Mouse (Mus musculus) thymus, postnatal 36 days (tissue): ENCODE measurements around the gene Yap1.
"Not testable (repeated sequence)": the region's sequence is repeated elsewhere in the genome, so short reads cannot be mapped to it uniquely, and the experiment has no call there.

Experiments used
- DNase-seq, 2 experiments: peaks; one replicate each; pipeline ENCODE4 v3.0.0; 2022; ENCODE audit warnings: mixed read lengths in 2 of 2

The Yap1 gene

DNA sequence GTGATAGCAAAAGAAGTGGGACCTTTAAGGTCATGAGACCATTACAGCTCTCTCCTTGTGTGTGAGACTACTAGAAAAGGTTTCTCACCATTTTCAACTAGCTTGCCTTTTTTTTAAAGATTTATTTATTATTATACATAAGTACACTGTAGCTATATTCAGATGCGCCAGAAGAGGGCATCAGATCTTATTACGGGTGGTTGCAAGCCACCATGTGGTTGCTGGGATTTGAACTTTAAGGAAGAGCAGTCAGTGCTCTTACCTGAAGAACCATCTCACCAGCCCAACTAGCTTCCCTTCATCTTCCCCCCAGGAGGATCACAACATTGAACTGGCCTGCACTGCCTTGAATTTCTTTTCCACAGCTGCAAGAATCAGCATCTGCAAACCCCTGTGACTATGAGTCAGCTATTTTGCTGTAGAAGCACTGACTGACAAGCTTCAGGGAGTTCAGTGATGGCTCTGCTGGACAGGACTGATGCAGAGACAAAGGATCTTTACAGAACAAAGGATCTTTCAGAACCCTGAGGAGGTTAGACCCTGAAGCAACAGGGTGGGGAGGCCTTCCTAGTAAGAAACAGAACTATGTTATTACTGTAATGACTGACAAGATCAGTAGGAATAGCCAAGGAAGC lies 96.9 kb downstream of the Yap1 start:
- no peak for DNase-seq

DNA sequence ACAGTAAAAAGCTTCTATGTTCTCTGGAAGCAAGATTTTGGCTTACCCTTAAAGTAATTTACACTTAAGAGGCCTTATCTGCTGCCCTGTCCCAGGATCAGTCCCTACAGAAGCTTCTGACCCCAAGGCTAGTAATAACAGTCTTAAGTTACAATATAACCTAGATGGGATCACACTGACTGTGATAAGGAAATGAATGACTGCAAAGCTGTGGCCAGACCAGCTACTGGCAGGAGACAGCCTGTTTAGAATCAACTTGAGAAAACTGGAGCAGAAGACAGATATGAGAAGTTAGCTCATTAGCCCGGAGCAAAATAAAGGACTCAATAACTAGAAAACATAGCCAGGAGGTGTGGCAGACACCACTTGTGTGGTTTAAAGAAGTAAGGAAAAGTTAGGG lies 97.8 kb downstream of the Yap1 start:
- DNase-seq = no peak

DNA sequence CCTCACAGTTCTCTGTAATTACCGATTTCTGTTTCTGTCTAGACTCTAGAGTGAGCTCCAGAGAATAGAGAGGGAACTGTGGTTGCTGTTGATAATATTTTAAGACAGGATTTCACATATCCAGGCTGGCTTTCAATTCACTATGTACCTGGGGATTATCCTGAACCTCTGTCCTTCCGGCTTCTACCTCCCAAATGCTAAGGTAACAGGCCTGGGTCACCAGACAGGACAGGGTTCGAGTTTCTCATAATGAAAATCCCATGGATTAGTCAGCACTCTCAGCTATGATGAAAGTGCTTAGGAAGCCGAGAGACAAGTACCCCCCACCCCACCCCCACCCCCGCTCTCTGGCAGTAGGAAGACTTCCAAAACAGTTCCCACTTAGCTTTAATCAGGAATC lies 100.6 kb downstream of the Yap1 start:
- no peak for DNase-seq

DNA sequence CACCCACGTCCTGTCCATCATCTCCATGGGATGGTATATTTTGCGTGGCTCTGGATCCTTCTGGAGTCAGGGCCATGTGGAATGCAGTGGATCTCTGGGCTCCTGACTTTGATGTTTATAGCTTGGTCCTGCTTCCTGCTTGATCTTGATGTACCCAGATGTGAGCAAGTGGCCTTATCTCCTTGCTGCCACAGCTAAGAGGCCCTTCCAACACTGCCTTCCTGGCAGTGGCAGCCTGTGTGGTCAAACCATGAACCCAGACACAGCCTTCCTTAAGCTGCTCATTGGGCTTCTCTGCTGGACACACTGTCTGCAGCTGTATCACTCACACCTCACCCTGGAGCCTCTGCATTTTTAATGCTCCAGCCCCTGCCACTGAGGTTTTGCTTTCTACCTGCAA lies 101.1 kb downstream of the Yap1 start:
- DNase-seq = no peak

DNA sequence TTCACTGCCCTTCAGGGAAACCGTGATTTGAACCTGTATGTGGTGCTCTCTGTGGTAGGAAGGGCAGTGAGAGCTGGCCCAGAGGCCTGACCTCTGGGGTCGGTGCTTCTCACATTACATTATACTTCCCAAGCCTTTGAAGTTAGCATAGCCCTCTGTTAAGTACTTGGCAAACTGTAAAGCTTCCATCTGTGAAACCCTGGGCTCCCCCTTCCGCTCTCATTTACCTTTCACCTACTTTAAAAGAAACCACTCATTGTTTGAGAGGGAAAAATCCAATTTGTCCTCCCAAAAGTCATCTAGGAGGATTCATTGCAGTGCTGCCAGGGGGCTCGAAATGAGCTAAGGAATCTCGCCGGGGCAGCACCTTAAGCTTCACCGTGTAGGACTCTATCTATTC lies 102.1 kb downstream of the Yap1 start:
- DNase-seq = no peak

DNA sequence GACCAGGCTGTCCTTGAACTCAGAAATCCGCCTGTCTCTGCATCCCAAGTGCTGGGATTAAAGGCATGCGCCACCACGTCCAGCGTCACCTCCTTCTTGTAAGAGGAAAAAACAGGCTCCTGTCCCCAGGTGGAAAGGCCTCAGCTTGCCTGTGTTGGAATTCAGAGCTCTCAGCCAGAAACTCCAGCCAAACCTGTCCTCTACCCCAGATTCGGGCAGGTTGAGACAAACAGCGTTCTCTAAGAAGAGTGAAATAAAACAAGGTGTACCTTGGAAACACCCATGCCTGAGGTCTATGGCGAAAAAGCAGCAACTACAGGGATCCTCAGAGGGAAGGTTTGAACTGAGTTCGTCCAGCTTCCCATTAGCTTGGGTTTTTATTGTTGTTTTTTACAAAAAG lies 103.4 kb downstream of the Yap1 start:
- DNase-seq = no peak

DNA sequence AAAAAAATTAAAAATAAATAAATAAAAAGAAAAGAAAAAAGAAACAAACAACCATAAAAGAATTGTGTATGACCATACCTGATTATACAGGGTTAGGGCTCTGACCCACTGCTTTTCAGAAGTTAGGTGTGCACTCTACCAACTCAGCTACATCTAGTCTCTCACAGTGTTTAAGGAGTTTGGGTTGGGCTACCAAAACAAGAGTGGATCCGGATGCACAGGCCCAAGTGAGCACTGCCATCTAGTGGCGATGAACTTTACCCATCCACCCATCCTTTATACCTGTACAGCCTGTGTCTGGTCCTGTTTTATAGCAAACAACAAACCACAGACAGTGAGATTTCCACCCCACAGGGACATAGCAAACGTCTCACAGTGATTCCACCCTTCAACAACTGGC lies 106.9 kb downstream of the Yap1 start:
- DNase-seq = peak; percentile 56 to 64

DNA sequence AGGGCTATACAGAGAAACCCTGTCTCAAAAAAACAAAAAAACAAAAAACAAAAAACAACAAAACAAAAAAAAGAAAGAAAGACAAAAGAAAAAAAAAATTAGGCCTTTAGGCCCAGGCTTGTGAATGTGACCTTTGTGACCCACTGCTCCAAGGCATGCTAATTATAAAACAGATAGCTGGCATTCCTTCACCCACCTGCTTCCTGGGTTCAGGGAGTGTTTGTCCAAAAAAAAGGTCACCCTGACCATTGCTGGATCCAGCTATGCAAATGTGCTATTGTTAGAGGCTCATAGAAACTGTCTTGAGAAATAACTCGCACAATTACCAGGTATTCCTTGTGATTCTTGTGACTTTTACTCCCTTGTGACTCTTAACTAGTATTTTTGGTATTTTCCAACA lies 112.6 kb downstream of the Yap1 start:
- DNase-seq = not testable (repeated sequence)

DNA sequence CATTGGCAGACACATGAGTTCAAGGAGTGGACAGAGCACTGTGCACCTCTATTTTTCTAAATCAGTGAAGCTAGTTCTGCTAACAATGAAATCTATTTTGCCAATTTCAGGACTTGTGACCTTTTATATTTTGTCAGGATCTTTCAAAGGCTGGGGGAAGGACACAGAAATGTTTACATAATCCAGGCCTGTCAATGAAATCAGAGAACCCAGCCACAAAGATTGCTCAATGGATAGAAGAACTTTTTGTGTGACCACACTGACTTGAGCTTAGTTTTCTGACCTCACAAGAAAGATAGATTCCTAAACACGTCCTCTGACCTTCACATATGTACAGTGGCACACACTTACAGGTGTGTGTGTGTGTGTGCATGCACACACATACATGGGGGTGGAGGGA lies 113.2 kb downstream of the Yap1 start:
- DNase-seq = no peak

DNA sequence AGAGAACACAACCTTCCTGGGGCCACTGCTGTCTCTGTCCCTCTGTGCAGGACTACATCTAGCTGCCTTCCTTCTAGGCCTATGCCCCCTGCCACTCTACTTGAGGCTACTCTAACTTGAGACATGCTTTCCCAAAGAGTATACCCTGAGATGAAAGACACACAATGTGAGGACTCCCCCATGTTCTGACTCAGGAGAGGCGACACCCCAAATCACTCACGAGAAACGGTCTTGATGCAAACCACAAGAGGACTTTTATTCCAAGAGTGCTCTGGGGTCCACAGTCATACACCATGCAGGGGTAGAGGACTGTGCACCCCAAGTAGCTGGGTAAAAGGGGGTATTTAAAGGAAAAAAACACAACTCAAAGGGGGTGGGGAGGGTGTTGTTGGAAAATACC lies 120.0 kb downstream of the Yap1 start:
- no peak for DNase-seq

DNA sequence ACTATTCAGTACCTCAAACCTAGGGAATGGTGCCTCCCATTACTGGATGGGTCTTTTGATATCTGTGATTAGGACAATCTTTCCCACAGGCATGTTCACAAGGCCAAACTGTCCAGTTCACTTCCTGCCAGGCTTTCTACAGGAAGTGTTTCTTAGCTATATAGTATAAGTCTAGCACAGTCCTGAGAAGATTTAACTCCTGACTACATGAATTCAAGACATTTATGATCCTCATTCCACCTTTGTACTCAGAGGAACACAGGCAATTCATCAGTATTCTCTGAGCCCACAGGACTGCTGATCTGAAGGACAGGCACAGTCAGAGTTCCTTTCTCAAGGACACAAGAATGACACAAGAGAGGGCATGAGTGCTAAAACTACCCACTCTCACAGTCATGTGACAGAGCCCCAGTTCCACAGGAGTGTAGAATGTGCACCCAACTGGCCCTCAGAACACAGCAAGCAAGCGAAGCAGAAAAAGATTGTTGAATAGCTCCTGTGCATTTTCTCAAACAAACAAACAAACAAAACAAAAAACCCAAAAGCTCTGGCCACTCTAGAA lies 122.0 kb downstream of the Yap1 start:
- DNase-seq = no peak
